Mouse (Mus musculus) lung, postnatal 14 days (tissue): ENCODE measurements around the gene Tmem33.
A peak's percentile ranks its signal among the peaks of the same experiment; 100 is the strongest.

Experiments used
- DNase-seq: peaks from one replicate; pipeline ENCODE4 v3.0.0; 2021

Tmem33 gene

DNA sequence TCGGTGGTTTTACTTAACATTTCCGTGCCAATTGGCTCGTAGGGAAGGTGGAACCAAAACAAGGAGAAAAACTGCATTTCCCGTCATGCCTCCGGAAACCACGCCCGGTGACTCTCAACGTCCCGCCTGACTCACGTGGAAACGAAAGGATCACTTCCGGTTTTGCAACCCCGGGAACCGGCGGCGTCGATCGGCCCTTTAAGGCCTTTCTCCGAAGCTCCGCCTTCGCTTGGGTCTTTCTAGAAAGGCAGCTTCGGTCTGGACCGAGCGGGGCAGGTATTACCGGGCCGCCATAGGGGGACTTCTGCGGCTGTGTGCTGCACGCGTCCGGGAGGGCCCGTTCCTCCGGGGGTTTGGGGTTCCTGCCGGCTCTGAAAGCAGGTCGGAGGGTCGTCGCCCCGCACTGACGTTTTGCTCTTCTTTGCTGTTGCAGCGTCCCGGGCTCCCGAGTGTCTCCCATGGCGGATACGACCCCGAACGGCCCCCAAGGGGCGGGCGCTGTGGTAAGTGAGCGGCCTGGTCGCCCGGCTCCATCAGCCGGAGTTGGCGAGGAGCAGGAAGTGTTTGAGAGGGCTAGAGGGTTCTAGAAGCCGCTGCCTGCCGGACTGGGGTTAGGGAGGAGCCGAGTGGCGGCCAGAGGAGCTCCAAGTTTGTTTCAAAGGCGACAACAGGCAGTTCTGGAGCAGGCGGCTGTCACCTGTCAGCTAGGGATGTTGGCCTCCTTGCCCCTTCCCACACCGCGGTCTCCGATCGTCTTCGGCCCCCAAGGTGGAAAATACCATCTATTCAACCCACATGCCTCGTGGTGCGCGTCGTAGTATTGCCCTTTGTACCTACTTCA lies at the start of gene Tmem33:
Tmem33 (plus strand) TSS at position 35 of the 841 bp plus-strand sequence.
- peak; percentile 94 for DNase-seq

DNA sequence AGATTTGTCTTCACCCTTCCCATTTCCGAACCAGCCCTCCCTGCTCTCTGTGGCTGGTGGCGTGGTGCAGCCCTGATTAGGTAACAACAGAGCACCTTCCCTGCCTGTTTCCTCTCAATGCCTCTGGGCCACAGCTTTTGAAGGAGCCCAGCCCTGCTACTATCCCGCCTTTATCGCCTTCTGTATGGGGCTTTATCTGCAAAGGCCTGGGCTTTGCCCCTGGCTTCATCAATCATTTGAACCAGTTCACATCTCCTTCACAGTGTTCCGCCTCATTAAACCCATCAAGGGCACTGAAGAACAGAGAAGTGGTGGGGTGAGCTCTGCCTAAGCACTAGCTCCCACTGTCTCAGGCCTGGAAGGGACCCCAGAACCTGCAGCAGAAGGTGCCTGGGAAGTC lies 47.2 kb upstream of the Tmem33 start:
- no peak for DNase-seq

- no peak for DNase-seq
Observed at GRCm38 (mm10) chr5:67215121-67216030, 45.0 kb upstream of the Tmem33 start.

GRCm38 (mm10) chr5:67216031-67216778 lies 44.2 kb upstream of the Tmem33 start:
- no peak for DNase-seq

GRCm38 (mm10) chr5:67216779-67217095 lies 43.6 kb upstream of the Tmem33 start:
- no peak for DNase-seq

- DNase-seq, result no peak
Observed at GRCm38 (mm10) chr5:67221901-67222300, 38.5 kb upstream of the Tmem33 start.

GRCm38 (mm10) chr5:67222440-67223390 lies 37.6 kb upstream of the Tmem33 start:
- DNase-seq, result no peak

GRCm38 (mm10) chr5:67223391-67224121 lies 36.8 kb upstream of the Tmem33 start:
- DNase-seq, result no peak

- DNase-seq, result no peak
Observed at GRCm38 (mm10) chr5:67224122-67224502, 36.3 kb upstream of the Tmem33 start.

DNA sequence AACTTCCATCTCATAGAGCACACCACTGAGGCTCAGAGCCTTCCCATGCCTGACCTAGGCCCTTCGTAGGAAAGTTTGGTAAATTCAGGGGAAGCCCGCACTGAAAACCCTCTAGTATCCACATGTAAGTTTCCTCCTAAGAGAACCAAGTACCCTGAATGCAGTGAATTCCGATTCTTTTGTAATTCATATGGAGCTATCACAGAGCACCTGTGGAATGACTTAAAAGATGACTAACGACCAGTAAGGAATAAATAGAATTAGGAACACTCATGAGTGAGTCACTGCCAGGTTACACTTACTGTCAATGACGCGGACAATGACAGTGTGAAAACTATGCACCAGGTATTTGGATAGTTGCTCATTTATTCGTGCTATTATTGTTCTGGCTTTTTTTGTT lies 34.6 kb upstream of the Tmem33 start:
- DNase-seq, result no peak

DNA sequence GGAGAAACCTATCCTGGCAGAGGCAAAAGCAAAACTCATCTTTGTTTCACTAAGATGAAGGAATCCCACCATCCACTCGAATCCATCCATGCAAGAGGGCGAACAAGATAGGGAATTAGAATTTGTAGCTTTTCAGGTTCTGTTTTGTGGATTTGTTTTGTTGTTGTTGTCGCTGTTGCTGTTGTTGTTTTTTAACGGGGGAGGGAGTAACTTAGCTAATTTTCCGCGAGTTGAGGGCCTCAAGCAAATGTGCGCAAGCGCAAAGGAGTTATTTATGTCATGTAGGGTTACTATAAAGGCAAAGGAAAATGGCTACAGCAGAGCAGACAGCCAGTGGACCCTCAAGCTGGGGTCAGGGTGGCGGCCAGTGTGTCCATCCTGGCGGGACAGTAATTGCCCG lies 33.1 kb upstream of the Tmem33 start:
- no peak for DNase-seq

GRCm38 (mm10) chr5:67227682-67228444 lies 32.5 kb upstream of the Tmem33 start:
- DNase-seq, result no peak

GRCm38 (mm10) chr5:67234682-67235081 lies 25.7 kb upstream of the Tmem33 start:
- no peak for DNase-seq

DNA sequence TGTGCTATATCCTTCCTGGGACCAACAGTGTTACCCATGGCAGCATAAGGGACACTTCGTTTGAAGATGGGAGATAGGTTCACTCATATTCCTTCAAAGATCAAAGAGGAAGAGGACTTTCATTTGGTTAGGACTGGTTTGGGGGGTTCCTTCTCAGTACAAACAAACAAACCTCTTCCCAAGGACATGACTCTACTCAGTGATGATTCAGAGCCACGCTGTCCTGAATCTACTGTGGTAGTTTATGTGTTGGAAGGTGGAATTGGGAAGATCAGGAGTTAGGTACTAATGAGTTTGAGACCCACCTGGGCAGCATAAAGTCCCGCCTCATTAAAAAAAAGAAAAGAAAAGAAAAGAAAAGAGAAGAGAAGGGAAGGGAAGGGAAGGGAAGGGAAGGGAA lies 24.9 kb upstream of the Tmem33 start:
- no peak for DNase-seq

DNA sequence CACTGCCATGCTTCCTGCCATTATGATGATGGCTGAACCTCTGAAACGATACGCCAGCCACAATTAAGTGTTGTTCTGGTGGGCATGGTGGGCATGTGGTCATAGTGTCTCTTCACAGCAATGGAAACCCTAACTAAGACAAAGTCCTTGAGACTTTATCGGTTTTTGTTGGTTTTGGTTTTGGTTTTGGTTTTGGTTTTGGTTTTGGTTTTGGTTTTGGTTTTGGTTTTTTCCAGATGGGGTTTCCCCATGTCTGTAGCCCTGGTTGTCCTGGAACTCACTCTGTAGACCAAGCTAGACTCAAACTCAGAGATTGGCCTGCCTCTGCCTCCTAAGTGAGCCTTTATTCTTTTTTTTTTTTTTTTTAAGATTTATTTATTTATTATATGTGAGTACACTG lies 23.8 kb upstream of the Tmem33 start:
- DNase-seq, result no peak

GRCm38 (mm10) chr5:67238303-67238702 lies 22.1 kb upstream of the Tmem33 start:
- peak; percentile 55 for DNase-seq

GRCm38 (mm10) chr5:67241713-67242112 lies 18.7 kb upstream of the Tmem33 start:
- no peak for DNase-seq

DNA sequence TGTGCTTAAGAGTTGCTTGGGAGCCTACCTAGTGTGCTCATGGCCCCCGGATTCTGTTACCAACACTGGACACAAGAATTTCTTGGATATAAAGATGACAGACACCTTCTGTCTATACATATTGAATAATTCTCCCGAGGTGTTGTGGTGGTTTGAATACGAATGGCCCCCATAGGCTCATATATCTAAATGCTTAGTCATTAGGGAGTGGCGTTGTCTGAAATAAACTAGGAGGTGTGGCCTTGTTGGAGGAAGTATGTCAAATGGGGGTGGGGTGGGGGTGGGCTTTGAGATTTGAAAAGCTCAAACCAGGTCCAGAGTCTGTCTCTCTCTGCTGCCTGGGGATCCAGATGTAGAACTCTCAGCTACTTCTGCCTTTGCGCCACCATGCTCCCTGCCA lies 17.1 kb upstream of the Tmem33 start:
- no peak for DNase-seq

- DNase-seq, result no peak
Observed at GRCm38 (mm10) chr5:67252261-67252660, 8.1 kb upstream of the Tmem33 start.

DNA sequence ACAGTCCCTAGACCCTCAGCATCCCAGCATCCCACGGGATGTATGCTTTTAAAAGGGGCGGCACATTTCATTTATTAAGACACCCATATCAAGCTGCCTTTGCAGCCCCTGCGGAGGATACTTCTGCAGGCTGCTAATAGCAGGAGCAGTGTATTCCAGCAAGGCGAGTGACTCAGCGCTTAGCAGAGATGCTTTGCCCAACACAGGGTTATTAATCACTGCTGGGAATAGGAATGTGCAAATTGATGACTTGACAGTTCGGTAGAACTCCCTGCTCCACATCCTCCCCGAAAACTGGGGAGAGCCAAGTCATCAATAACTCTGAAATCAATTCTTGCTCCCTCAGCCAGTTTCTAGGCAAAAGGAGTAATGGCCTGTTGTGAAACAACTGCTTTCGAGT lies 4.7 kb upstream of the Tmem33 start:
- no peak for DNase-seq

- no peak for DNase-seq
Observed at GRCm38 (mm10) chr5:67258473-67258872, 1.9 kb upstream of the Tmem33 start.
